Mouse (Mus musculus): ENCODE measurements around the gene Mink1. TPM values are rescaled to one million over a fixed set of nuclear protein-coding genes. Genes with fewer than 3 reads are reported as not detected.

Mink1 gene
- total and polyA plus RNA-seq, 2 experiments: 11.0 to 51.4 TPM

- Histone ChIP-seq H3K4me1 (ENCODE audit: control insufficient read depth, insufficient read depth, low read length) (0 out of 2 replicates have a peak, but pooled peaks cover under 1% of the 10 kb centered on the region), H3K4me3 (ENCODE audit: insufficient read depth, low read depth, low read length) (no peak overlapping the region), H3K9ac (ENCODE audit: low read depth, low read length) (no peak overlapping the region), H3K79me2 (ENCODE audit: control insufficient read depth, insufficient read depth, low read length) (no peaks in the 10 kb centered on the region; the same call in 1 of the 2 replicates), H3K27ac (replicated peaks; ENCODE audit: insufficient read depth, low read depth, low read length) (no peak overlapping the region), H3K27me3 (ENCODE audit: control insufficient read depth, insufficient read depth, low read length) (no peaks in the 10 kb centered on the region), H3K36me3 (ENCODE audit: control insufficient read depth, insufficient read depth, low read length) (peaks cover 11% of the 10 kb centered on the region)
- no peak for DNase-seq (ENCODE audit: extremely low read depth, low read depth, low spot score)
- no peak for TF ChIP-seq CTCF (IDR thresholded peaks at IDR 0.05; ENCODE audit: low read depth, low read length)
- TF ChIP-seq POLR2A (IDR thresholded peaks at IDR 0.05; ENCODE audit: extremely low read depth, insufficient read depth, low read length): no peak
- 90% methylated on average over 8 of the region's 8 CpGs for WGBS
These were observed 100.4 kb downstream of the Mink1 start for GRCm38 (mm10) chr11:70663101-70663500.

- DNase-seq (ENCODE audit: extremely low read depth, low read depth, low spot score): no peak
- peaks cover 11% of the 10 kb centered on the region for H3K36me3 ChIP-seq (ENCODE audit: control insufficient read depth, insufficient read depth, low read length)
- peaks cover 2% of the 10 kb centered on the region; the same call in 1 of the 2 replicates for H3K4me1 ChIP-seq (ENCODE audit: control insufficient read depth, insufficient read depth, low read length)
- H3K4me3 ChIP-seq (ENCODE audit: insufficient read depth, low read depth, low read length): no peak overlapping the region
- no peaks in the 10 kb centered on the region; the same call in 1 of the 2 replicates for H3K79me2 ChIP-seq (ENCODE audit: control insufficient read depth, insufficient read depth, low read length)
- no peak overlapping the region for H3K9ac ChIP-seq (ENCODE audit: low read depth, low read length)
- TF ChIP-seq CTCF (IDR thresholded peaks at IDR 0.05; ENCODE audit: low read depth, low read length): no peak
- TF ChIP-seq POLR2A (IDR thresholded peaks at IDR 0.05; ENCODE audit: extremely low read depth, insufficient read depth, low read length): no peak
- H3K27me3 ChIP-seq (ENCODE audit: control insufficient read depth, insufficient read depth, low read length): no peaks in the 10 kb centered on the region
- no peak overlapping the region for H3K27ac ChIP-seq (replicated peaks; ENCODE audit: insufficient read depth, low read depth, low read length)
- WGBS: 86% methylated on average over 6 of the region's 6 CpGs
These were observed 101.3 kb downstream of the Mink1 start for GRCm38 (mm10) chr11:70663957-70664356.

Other genes starting within 250 kb of the Mink1 start
- gene Alox12e, start 240.3 kb upstream of the Mink1 start, total RNA-seq (2014; rRNA removed): not detected in 2 replicates
- gene Alox12e, start 240.3 kb upstream of the Mink1 start, polyA plus RNA-seq (2012; rRNA removed): not detected in 2 replicates
- 0.07 and 0.09 TPM in 2 replicates for gene Alox15, start 210.8 kb upstream of the Mink1 start, total RNA-seq (2014; rRNA removed)
- 0.10 TPM in 1 of 2 replicates, not detected in the other for gene Alox15, start 210.8 kb upstream of the Mink1 start, polyA plus RNA-seq (2012; rRNA removed)
- gene Pelp1, start 152.8 kb upstream of the Mink1 start, total RNA-seq (2014; rRNA removed): 3.1 and 3.3 TPM in 2 replicates
- 7.7 and 7.9 TPM in 2 replicates for gene Pelp1, start 152.8 kb upstream of the Mink1 start, polyA plus RNA-seq (2012; rRNA removed)
- gene Arrb2, start 130.2 kb upstream of the Mink1 start, total RNA-seq (2014; rRNA removed): 9.5 and 11.5 TPM in 2 replicates
- gene Arrb2, start 130.2 kb upstream of the Mink1 start, polyA plus RNA-seq (2012; rRNA removed): 14.7 and 22.2 TPM in 2 replicates
- gene Med11, start 111.0 kb upstream of the Mink1 start, total RNA-seq (2014; rRNA removed): 11.2 and 13.3 TPM in 2 replicates
- 9.4 and 10.4 TPM in 2 replicates for gene Med11, start 111.0 kb upstream of the Mink1 start, polyA plus RNA-seq (2012; rRNA removed)
- 0.74 and 1.5 TPM in 2 replicates for gene Zmynd15, start 103.4 kb upstream of the Mink1 start, total RNA-seq (2014; rRNA removed)
- 2.1 and 4.4 TPM in 2 replicates for gene Zmynd15, start 103.4 kb upstream of the Mink1 start, polyA plus RNA-seq (2012; rRNA removed)
- 5.7 and 10.2 TPM in 2 replicates for gene Cxcl16, start 102.9 kb upstream of the Mink1 start, total RNA-seq (2014; rRNA removed)
- gene Cxcl16, start 102.9 kb upstream of the Mink1 start, polyA plus RNA-seq (2012; rRNA removed): 7.2 and 10.2 TPM in 2 replicates
- not detected in 2 replicates for gene Tm4sf5, start 57.6 kb upstream of the Mink1 start, total RNA-seq (2014; rRNA removed)
- gene Tm4sf5, start 57.6 kb upstream of the Mink1 start, polyA plus RNA-seq (2012; rRNA removed): not detected in 2 replicates
- gene Vmo1, start 48.3 kb upstream of the Mink1 start, total RNA-seq (2014; rRNA removed): 3.2 and 3.9 TPM in 2 replicates
- gene Vmo1, start 48.3 kb upstream of the Mink1 start, polyA plus RNA-seq (2012; rRNA removed): 5.5 and 7.3 TPM in 2 replicates
- 74.9 and 91.6 TPM in 2 replicates for gene Gltpd2, start 43.7 kb upstream of the Mink1 start, total RNA-seq (2014; rRNA removed)
- gene Gltpd2, start 43.7 kb upstream of the Mink1 start, polyA plus RNA-seq (2012; rRNA removed): 276 and 320 TPM in 2 replicates
- 291 and 298 TPM in 2 replicates for gene Psmb6, start 37.5 kb upstream of the Mink1 start, total RNA-seq (2014; rRNA removed)
- gene Psmb6, start 37.5 kb upstream of the Mink1 start, polyA plus RNA-seq (2012; rRNA removed): 312 and 336 TPM in 2 replicates
- not detected in 2 replicates for gene Gm40193, start 29.9 kb upstream of the Mink1 start, total RNA-seq (2014; rRNA removed)
- not detected in 2 replicates for gene Gm40193, start 29.9 kb upstream of the Mink1 start, polyA plus RNA-seq (2012; rRNA removed)
- gene Pld2, start 22.8 kb upstream of the Mink1 start, total RNA-seq (2014; rRNA removed): 3.3 and 3.8 TPM in 2 replicates
- gene Pld2, start 22.8 kb upstream of the Mink1 start, polyA plus RNA-seq (2012; rRNA removed): 6.4 and 9.5 TPM in 2 replicates
- not detected in 2 replicates for gene 4930544D05Rik, start 53.0 kb downstream of the Mink1 start, total RNA-seq (2014; rRNA removed)
- gene 4930544D05Rik, start 53.0 kb downstream of the Mink1 start, polyA plus RNA-seq (2012; rRNA removed): not detected in 2 replicates
- 0.07 and 0.09 TPM in 2 replicates for gene Chrne, start 56.3 kb downstream of the Mink1 start, total RNA-seq (2014; rRNA removed)
- 1.1 and 1.3 TPM in 2 replicates for gene Chrne, start 56.3 kb downstream of the Mink1 start, polyA plus RNA-seq (2012; rRNA removed)
- gene Gp1ba, start 76.2 kb downstream of the Mink1 start, total RNA-seq (2014; rRNA removed): 0.07 TPM in 1 of 2 replicates, not detected in the other
- gene Gp1ba, start 76.2 kb downstream of the Mink1 start, polyA plus RNA-seq (2012; rRNA removed): 0.09 TPM in 1 of 2 replicates, not detected in the other
- gene Rnf167, start 84.4 kb downstream of the Mink1 start, total RNA-seq (2014; rRNA removed): 34.3 and 37.7 TPM in 2 replicates
- gene Rnf167, start 84.4 kb downstream of the Mink1 start, polyA plus RNA-seq (2012; rRNA removed): 68.4 and 75.4 TPM in 2 replicates
- 108 and 109 TPM in 2 replicates for gene Slc25a11, start 84.6 kb downstream of the Mink1 start, total RNA-seq (2014; rRNA removed)
- 113 and 118 TPM in 2 replicates for gene Slc25a11, start 84.6 kb downstream of the Mink1 start, polyA plus RNA-seq (2012; rRNA removed)
- 132 and 210 TPM in 2 replicates for gene Pfn1, start 91.8 kb downstream of the Mink1 start, total RNA-seq (2014; rRNA removed)
- gene Pfn1, start 91.8 kb downstream of the Mink1 start, polyA plus RNA-seq (2012; rRNA removed): 583 and 713 TPM in 2 replicates
- 3.0 and 3.3 TPM in 2 replicates for gene Eno3, start 94.3 kb downstream of the Mink1 start, total RNA-seq (2014; rRNA removed)
- 4.0 and 4.5 TPM in 2 replicates for gene Eno3, start 94.3 kb downstream of the Mink1 start, polyA plus RNA-seq (2012; rRNA removed)
- 29.4 and 31.6 TPM in 2 replicates for gene Spag7, start 106.5 kb downstream of the Mink1 start, total RNA-seq (2014; rRNA removed)
- gene Spag7, start 106.5 kb downstream of the Mink1 start, polyA plus RNA-seq (2012; rRNA removed): 21.0 and 24.0 TPM in 2 replicates
- 2.3 and 3.0 TPM in 2 replicates for gene Camta2, start 125.2 kb downstream of the Mink1 start, total RNA-seq (2014; rRNA removed)
- 14.7 and 16.9 TPM in 2 replicates for gene Camta2, start 125.2 kb downstream of the Mink1 start, polyA plus RNA-seq (2012; rRNA removed)
- 14.1 and 18.4 TPM in 2 replicates for gene Inca1, start 137.3 kb downstream of the Mink1 start, total RNA-seq (2014; rRNA removed)
- 19.5 and 29.9 TPM in 2 replicates for gene Inca1, start 137.3 kb downstream of the Mink1 start, polyA plus RNA-seq (2012; rRNA removed)
- 50.8 and 60.9 TPM in 2 replicates for gene Kif1c, start 137.7 kb downstream of the Mink1 start, total RNA-seq (2014; rRNA removed)
- gene Kif1c, start 137.7 kb downstream of the Mink1 start, polyA plus RNA-seq (2012; rRNA removed): 75.6 and 93.7 TPM in 2 replicates
- 1.8 and 1.9 TPM in 2 replicates for gene Zfp3, start 201.3 kb downstream of the Mink1 start, total RNA-seq (2014; rRNA removed)
- gene Zfp3, start 201.3 kb downstream of the Mink1 start, polyA plus RNA-seq (2012; rRNA removed): 0.47 and 0.87 TPM in 2 replicates
- 1.7 and 1.9 TPM in 2 replicates for gene Scimp, start 249.7 kb downstream of the Mink1 start, total RNA-seq (2014; rRNA removed)
- gene Scimp, start 249.7 kb downstream of the Mink1 start, polyA plus RNA-seq (2012; rRNA removed): 0.93 and 2.0 TPM in 2 replicates